Mouse (Mus musculus): ENCODE data around the gene B3gnt7.
A peak's percentile ranks its signal among the peaks of the same experiment; 100 is the strongest.

B3gnt7 gene

GRCm38 (mm10) chr1:86345956-86346355 is 43.3 kb downstream of the B3gnt7 start:
- DNase-seq (ENCODE audit: low read depth): no peak

DNA sequence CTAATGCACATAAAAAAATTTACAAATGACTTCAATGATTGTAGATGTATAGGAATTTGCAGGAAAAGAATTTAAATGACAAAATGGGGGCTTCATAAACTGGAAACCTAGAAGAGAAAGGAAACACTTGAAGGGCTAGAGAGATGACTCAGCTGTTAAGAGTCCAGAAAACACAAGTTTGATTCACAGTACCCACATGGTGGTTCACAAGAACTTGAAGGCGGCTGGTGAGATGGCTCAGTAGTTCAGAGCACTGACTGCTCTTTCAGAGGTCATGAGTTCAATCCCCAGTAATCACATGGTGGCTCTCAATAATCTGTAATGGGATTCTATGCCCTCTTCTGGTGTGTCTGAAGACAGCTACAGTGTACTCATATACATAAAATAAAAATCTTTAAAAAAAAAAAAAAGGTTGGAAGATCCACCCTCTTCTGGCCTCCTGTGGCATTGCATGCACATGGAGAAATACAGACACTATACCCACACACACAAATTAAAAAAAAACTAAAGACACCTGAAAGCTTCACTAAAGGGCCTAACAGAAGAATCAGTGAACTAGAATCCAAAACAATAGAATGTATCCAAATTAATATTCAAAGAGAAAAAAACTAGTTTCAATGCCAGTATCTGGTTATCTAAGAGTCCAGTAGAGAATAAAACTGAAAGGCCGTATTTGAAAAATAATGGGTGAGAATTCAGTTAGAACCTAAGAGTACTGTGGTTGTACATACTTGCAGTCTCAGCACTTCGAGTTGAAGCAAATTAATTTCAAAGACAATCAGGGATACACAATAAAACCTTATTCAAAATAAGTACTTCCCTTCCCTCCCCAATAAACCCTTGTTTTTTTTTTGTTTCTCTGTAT is 44.5 kb downstream of the B3gnt7 start:
- DNase-seq (ENCODE audit: low read depth): peak; percentile 57

- DNase-seq (ENCODE audit: low read depth): peak; percentile 30
These were observed 45.0 kb downstream of the B3gnt7 start for GRCm38 (mm10) chr1:86347716-86348045.

GRCm38 (mm10) chr1:86348083-86348482 is 45.5 kb downstream of the B3gnt7 start:
- peak; percentile 43 for DNase-seq (ENCODE audit: low read depth)

GRCm38 (mm10) chr1:86348801-86349200 is 46.2 kb downstream of the B3gnt7 start:
- DNase-seq (ENCODE audit: low read depth): peak; percentile 56

DNA sequence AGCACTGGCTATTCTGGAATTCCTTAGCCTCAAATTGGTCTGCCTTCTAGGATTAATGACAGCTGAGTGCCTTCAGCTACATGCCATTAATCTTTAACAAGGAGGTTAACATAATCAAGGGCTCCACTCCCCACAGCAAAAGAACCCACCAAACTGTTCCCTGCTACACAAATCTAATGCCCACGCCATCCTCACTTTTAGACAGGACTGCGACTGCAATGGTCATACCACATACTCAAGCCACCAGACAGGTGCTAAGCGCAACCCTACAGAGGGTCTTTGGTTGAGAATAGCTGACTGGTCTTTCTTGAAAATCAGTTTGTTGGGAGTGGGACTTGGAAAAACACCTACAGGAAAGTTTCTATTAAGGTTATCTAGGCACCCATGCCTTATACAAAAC is 46.6 kb downstream of the B3gnt7 start:
- DNase-seq (ENCODE audit: low read depth): no peak

DNA sequence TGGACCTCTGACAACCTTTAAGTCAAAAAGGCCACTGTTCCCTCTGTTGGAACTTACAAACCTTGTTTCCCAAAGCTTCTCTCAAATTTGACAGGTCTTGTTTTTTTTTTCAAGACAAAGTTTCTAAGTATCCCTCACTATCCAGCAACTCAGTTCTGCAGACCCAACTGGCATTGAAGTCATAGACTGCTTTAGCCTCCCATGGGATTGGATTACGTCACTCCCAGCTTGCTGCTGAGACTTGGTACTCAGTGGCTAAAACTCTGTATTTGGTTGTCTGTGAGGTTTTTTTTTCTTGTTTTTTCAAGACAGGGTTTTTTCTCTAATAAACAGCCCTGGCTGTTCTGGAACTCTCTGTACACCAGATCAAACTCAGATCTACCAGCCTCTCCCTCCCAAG is 47.1 kb downstream of the B3gnt7 start:
- peak; percentile 34 for DNase-seq (ENCODE audit: low read depth)

DNA sequence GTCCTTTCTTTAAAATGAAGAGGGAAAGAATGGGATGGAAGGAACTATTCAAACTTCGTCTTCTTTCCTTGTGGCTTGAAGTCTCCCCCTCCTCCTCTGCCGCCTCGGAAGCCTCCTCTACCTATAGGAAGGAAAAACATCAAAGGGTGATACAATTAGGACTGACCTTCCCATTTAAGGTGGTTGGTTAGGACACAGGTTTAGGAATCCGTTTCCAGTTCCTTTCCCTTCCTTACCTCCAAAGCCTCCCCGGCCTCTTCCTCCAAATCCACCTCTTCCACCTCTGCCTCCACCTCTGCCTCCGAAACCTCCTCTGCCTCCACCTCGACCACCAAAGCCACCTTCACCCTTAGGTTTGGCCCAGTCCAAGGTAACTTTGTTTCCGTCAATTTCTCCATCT is 47.9 kb downstream of the B3gnt7 start:
- no peak for DNase-seq (ENCODE audit: low read depth)

- DNase-seq (ENCODE audit: low read depth): no peak
These were observed 51.6 kb downstream of the B3gnt7 start for GRCm38 (mm10) chr1:86354186-86354585.

Data from 416B (cell line).